Mouse (Mus musculus) layer of hippocampus, adult 11-12 months (tissue): ENCODE results near the gene Uimc1.

Source experiments
- DNase-seq: peaks from one replicate; pipeline ENCODE4 v3.0.0; 2022; ENCODE audit warnings: low spot score

Gene Uimc1

GRCm38 (mm10) chr13:54994576-54994975, 105.5 kb downstream of the Uimc1 start:
- no peak for DNase-seq

- DNase-seq, result peak; percentile 57
Measured at GRCm38 (mm10) chr13:54992215-54992614, 107.9 kb downstream of the Uimc1 start.

- DNase-seq, result no peak
Measured at GRCm38 (mm10) chr13:54988181-54988760, 111.8 kb downstream of the Uimc1 start.

- no peak for DNase-seq
Measured at GRCm38 (mm10) chr13:54987405-54987804, 112.7 kb downstream of the Uimc1 start.

- no peak for DNase-seq
Measured at GRCm38 (mm10) chr13:54983614-54984013, 116.5 kb downstream of the Uimc1 start.

GRCm38 (mm10) chr13:54983001-54983400, 117.1 kb downstream of the Uimc1 start:
- DNase-seq, result no peak

- no peak for DNase-seq
Measured at GRCm38 (mm10) chr13:54980957-54981356, 119.1 kb downstream of the Uimc1 start.

- no peak for DNase-seq
Measured at GRCm38 (mm10) chr13:54978804-54979203, 121.3 kb downstream of the Uimc1 start.
